Mouse (Mus musculus) hindbrain, embryonic 12.5 days (tissue): Measurements from ENCODE around the gene Phgdh. TPM values are rescaled to one million over a fixed set of nuclear protein-coding genes. Genes with fewer than 3 reads are reported as not detected.
"Not testable (repeated sequence)": the region's sequence is repeated elsewhere in the genome, so short reads cannot be mapped to it uniquely, and the experiment has no call there.

Experiments used
- ATAC-seq: fragments of 200-750 bp; cut with Nextera tagmentation; 2 replicates; pipeline ENCODE4 v1.8.0; 2017; ENCODE audit warnings: moderate TSS enrichment; ENCODE audit not compliant: low FRiP score
- H3K27ac ChIP-seq: fragments of 300-500 bp; sonication (generic); 2 replicates; pipeline ENCODE4 v1.5.1; 2016; ENCODE audit warnings: mild to moderate bottlenecking
- H3K27me3 ChIP-seq: fragments of 300-500 bp; sonication (generic); 2 replicates; pipeline ENCODE4 v1.6.1; 2016; ENCODE audit warnings: mild to moderate bottlenecking
- H3K36me3 ChIP-seq: fragments of 300-500 bp; sonication (generic); 2 replicates; pipeline ENCODE4 v1.6.1; 2016; ENCODE audit warnings: mild to moderate bottlenecking
- H3K4me1 ChIP-seq: fragments of 300-500 bp; sonication (generic); 2 replicates; pipeline ENCODE4 v1.6.1; 2016
- H3K4me2 ChIP-seq: fragments of 300-500 bp; sonication (generic); replicated peaks from 2 replicates; pipeline ENCODE4 v1.6.1; 2016; ENCODE audit warnings: mild to moderate bottlenecking
- H3K4me3 ChIP-seq: fragments of 300-500 bp; sonication (generic); 2 replicates; pipeline ENCODE4 v1.5.1; 2016; ENCODE audit warnings: mild to moderate bottlenecking
- H3K9ac ChIP-seq: fragments of 300-500 bp; sonication (generic); 2 replicates; pipeline ENCODE4 v1.6.1; 2016; ENCODE audit warnings: mild to moderate bottlenecking, moderate library complexity
- H3K9me3 ChIP-seq: fragments of 300-500 bp; sonication (generic); replicated peaks from 2 replicates; pipeline ENCODE4 v1.6.1; 2016; ENCODE audit warnings: mild to moderate bottlenecking
- WGBS: fragments of 180-500 bp; shearing (Covaris S2); methylation state at CpG from one replicate; pipeline ENCODE4 v1.1.7; 2016; 5-methylcytosine and 5-hydroxymethylcytosine counted together
- polyA plus RNA-seq: library from polyadenylated mRNA; unstranded; fragments of >200 nt; fragmentation: Nextera tagmentation; extraction: Ambion mirVana; gene quantifications from 2 replicates; pipeline ENCODE4 v1.2.1, GENCODE M21; 2016

Gene Phgdh
- polyA plus RNA-seq = 201 and 240 TPM in 2 replicates

DNA sequence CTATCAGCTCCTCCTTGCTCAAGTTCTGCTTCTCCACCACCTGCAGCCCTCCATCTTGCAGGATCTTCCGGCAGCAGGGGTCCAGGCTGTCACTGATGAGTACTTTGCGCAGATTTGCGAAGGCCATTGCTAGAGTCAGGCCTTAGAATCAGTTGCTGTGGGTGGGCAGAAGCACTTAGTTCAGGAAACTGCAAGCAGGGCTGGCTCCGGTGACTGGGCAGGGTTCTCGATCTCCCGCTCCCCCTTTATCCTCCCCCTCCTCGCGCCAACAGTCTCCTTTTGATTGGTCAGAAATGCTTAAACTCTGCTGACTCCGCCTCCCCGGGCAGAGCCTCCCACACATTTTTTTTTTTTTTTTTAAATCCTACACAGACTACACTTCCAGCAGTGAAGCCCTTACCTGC is at the start of gene Phgdh:
Gene Phgdh (minus strand): TSS at position 285 of the 404 bp plus-strand sequence.
- Histone ChIP-seq H3K9ac (peak within 1 kb of the TSS; percentile 80), H3K4me2 (peak within 1 kb of the TSS; percentile 99), H3K4me3 (peak within 1 kb of the TSS; percentile 69), H3K4me1 (peaks cover 37% of the 10 kb centered on the region), H3K27ac (peak within 1 kb of the TSS; percentile 75)
- ATAC-seq = peak; percentile 81
- H3K36me3 ChIP-seq, H3K9me3 ChIP-seq, H3K27me3 ChIP-seq: not testable (repeated sequence)
- 0% methylated on average over 10 of the region's 10 CpGs for WGBS

DNA sequence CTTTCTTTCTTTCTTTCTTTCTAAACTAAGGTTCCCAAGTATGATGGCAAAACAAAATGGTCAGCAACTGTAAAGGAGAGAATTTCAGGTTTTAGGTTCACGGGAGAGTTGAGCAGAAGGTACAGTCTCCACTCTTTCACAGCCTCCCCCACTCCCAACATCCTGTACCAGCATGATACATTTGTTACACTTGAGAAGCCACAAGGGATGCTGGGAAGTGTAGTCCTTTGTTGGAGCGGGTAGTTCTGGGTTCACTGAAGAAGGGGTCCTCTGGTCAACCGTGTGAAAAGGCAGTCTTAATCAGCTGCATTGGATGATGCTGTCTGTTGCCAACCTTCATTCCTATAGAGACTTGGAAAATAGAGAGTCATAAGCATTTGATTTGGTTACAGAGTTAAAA is 49.5 kb upstream of the Phgdh start:
- H3K36me3 ChIP-seq = no peaks in the 10 kb centered on the region
- H3K9ac ChIP-seq = no peak overlapping the region
- no peaks in the 10 kb centered on the region for H3K27me3 ChIP-seq
- H3K9me3 ChIP-seq = no peaks in the 10 kb centered on the region
- ATAC-seq = no peak
- WGBS = 62% methylated on average over 3 of the region's 3 CpGs
- H3K4me2 ChIP-seq = no peak overlapping the region
- no peak overlapping the region for H3K4me3 ChIP-seq
- no peak overlapping the region for H3K27ac ChIP-seq
- peaks cover 11% of the 10 kb centered on the region for H3K4me1 ChIP-seq

GRCm38 (mm10) chr3:98387756-98388155 is 48.0 kb upstream of the Phgdh start:
- no peak overlapping the region for H3K4me2 ChIP-seq
- ATAC-seq = no peak
- no peak overlapping the region for H3K4me3 ChIP-seq
- H3K9me3 ChIP-seq = no peaks in the 10 kb centered on the region
- H3K36me3 ChIP-seq = no peaks in the 10 kb centered on the region
- H3K9ac ChIP-seq = no peak overlapping the region
- WGBS = 74% methylated on average over 7 of the region's 7 CpGs
- no peaks in the 10 kb centered on the region for H3K27me3 ChIP-seq
- H3K27ac ChIP-seq = no peak overlapping the region
- H3K4me1 ChIP-seq = peaks cover 24% of the 10 kb centered on the region

GRCm38 (mm10) chr3:98387086-98387485 is 47.3 kb upstream of the Phgdh start:
- Histone ChIP-seq H3K4me3 (no peak overlapping the region), H3K36me3 (no peaks in the 10 kb centered on the region), H3K4me1 (peaks cover 24% of the 10 kb centered on the region), H3K27me3 (no peaks in the 10 kb centered on the region), H3K27ac (no peak overlapping the region), H3K9me3 (no peaks in the 10 kb centered on the region), H3K9ac (no peak overlapping the region), H3K4me2 (no peak overlapping the region)
- 78% methylated on average over 4 of the region's 4 CpGs for WGBS
- no peak for ATAC-seq

DNA sequence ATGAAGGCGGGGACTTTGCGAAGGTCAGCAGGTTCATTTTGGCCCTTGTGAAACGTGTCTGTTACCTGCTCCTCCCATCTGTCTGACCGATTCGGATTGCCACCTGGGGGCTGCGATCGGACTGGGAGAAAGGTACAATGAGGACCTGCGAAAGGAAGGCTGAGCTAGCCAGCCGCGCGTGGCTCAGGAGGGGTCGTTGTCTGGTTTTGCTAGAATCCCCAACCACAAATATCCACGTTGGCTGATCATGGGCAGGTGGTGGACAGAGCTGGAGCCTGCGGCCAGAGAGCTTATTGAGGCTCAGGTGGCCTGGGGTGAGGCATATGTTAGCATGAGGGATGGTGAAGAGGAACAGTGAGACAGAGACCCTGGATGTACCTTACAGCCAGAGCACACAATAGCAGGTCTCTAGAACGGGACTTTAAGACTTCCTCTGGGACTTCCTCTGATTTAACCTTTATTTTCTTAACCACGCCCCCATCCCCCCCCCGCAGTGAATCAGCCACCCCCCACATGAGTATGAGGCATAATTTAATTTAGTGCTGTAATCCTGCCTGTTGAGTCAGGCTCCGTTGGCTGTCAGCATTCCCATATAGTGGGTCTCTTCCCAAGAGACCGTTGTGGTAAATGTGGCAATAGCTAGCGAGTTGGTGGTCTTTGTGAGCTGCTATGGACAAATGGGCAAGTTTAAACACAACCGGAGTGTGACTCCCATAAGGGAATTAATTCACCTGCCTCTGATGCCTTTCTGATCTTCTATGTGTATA is 43.4 kb upstream of the Phgdh start:
- Histone ChIP-seq H3K4me1 (peaks cover 27% of the 10 kb centered on the region), H3K27me3 (no peaks in the 10 kb centered on the region), H3K9ac (peak overlapping the region; percentile 88), H3K4me2 (peak overlapping the region; percentile 85), H3K27ac (peak overlapping the region; percentile 94), H3K9me3 (no peaks in the 10 kb centered on the region), H3K36me3 (no peaks in the 10 kb centered on the region), H3K4me3 (peak overlapping the region; percentile 92)
- ATAC-seq = peak; percentile 49
- WGBS = 10% methylated on average over 21 of the region's 21 CpGs

DNA sequence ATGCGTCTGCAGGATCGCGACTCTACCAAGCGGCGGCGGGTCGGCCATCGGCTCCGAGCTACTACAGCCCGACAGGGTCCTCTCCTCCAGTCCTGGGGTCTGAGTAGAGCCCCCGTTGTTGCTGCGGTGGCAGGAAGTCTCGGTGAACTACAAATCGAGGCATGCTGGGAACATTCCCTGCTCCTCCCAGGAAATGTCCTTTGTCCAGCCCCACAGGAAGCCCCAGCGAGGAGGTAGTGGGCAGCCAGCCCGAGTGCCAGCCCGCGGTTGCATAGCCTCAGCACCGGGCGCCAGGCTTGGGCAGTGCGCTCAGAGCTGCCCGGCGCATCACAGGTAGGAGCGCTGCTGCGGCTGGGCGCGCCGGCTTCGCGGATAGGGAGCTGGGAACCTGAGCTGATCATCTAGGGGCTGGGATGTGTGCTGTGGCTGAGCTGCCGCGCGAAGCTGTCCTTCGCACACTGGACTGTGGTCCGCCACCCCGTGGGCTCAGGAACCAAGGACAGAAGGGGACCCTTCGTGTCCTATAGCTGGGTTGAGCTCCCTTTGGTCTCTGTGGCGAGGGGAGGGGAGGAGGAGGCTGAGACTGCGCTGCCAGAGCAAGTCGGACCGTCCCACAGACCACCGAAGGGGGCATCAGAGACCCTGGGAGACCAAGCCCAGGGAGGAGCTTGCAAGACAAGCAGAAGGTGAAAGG is 42.6 kb upstream of the Phgdh start, which contains the start of gene Zfp697:
Gene Zfp697 (plus strand): TSS at position 216 of the 694 bp plus-strand sequence.
- no peaks in the 10 kb centered on the region for H3K27me3 ChIP-seq
- WGBS = under 1% methylated on average over 42 of the region's 42 CpGs
- H3K4me1 ChIP-seq = peaks cover 27% of the 10 kb centered on the region
- peak within 1 kb of the TSS; percentile 88 for H3K9ac ChIP-seq
- peak within 1 kb of the TSS; percentile 85 for H3K4me2 ChIP-seq
- peak within 1 kb of the TSS; percentile 92 for H3K4me3 ChIP-seq
- no peaks in the 10 kb centered on the region for H3K36me3 ChIP-seq
- peak within 1 kb of the TSS; percentile 94 for H3K27ac ChIP-seq
- ATAC-seq = peak; percentile 94
- no peaks in the 10 kb centered on the region for H3K9me3 ChIP-seq

DNA sequence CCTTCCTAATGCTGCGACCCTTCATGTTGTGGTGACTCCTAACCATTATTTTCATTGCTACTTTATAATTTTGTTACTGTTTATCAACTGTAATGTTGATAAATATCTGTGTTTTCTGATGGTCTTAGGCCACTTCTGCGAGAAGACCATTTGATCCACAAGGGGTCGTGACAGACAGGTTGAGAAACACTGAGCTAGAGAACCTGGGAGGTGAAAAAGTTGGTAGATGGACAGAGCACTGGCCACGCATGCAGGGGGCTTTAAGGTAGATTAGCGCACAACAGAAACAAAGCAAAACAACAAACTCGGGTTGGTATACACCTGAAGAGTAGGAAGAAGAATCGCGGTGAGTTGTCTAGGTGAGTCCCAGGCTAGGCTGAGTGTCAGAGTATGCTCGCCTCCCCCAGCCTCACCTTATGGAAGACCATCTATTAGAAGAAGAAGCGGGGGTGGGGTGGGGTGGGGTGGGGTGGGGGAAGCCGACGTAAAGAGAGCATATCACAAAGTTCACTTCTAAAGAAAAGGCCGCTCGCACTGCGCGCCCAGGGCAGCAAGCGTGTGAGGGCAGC is 42.0 kb upstream of the Phgdh start:
- 10% methylated on average over 17 of the region's 17 CpGs for WGBS
- H3K27me3 ChIP-seq = no peaks in the 10 kb centered on the region

GRCm38 (mm10) chr3:98379236-98379635 is 39.4 kb upstream of the Phgdh start:
- Histone ChIP-seq H3K4me1 (peaks cover 15% of the 10 kb centered on the region), H3K4me2 (no peak overlapping the region), H3K9me3 (no peaks in the 10 kb centered on the region), H3K36me3 (no peaks in the 10 kb centered on the region), H3K27me3 (no peaks in the 10 kb centered on the region), H3K9ac (no peak overlapping the region), H3K27ac (no peak overlapping the region), H3K4me3 (no peak overlapping the region)
- WGBS = 13% methylated on average over 7 of the region's 7 CpGs
- ATAC-seq = no peak

More for the DNA sequence above, 42.0 kb upstream of the Phgdh start:
- Histone ChIP-seq H3K36me3 (no peaks in the 10 kb centered on the region), H3K27ac (peak overlapping the region; percentile 94), H3K9ac (peak overlapping the region; percentile 88), H3K9me3 (no peaks in the 10 kb centered on the region), H3K4me2 (peak overlapping the region; percentile 85), H3K4me3 (peak overlapping the region; percentile 92), H3K4me1 (peaks cover 26% of the 10 kb centered on the region)
- ATAC-seq = peak; percentile 42

GRCm38 (mm10) chr3:98378267-98378666 is 38.5 kb upstream of the Phgdh start:
- Histone ChIP-seq H3K9me3 (no peaks in the 10 kb centered on the region), H3K27ac (no peak overlapping the region), H3K4me2 (no peak overlapping the region), H3K4me3 (no peak overlapping the region), H3K27me3 (no peaks in the 10 kb centered on the region), H3K9ac (no peak overlapping the region), H3K36me3 (no peaks in the 10 kb centered on the region), H3K4me1 (peaks cover 7% of the 10 kb centered on the region)
- 76% methylated on average over 4 of the region's 4 CpGs for WGBS
- ATAC-seq = no peak

GRCm38 (mm10) chr3:98374980-98375379 is 35.2 kb upstream of the Phgdh start:
- H3K4me2 ChIP-seq = no peak overlapping the region
- no peak overlapping the region for H3K9ac ChIP-seq
- H3K4me1 ChIP-seq = no peaks in the 10 kb centered on the region
- no peaks in the 10 kb centered on the region for H3K36me3 ChIP-seq
- no peak overlapping the region for H3K27ac ChIP-seq
- H3K9me3 ChIP-seq = peaks cover 9% of the 10 kb centered on the region; the same call in 1 of the 2 replicates
- WGBS = 86% methylated on average over 5 of the region's 5 CpGs
- H3K27me3 ChIP-seq = no peaks in the 10 kb centered on the region
- no peak overlapping the region for H3K4me3 ChIP-seq
- no peak for ATAC-seq

GRCm38 (mm10) chr3:98374062-98374719 is 34.4 kb upstream of the Phgdh start:
- no peaks in the 10 kb centered on the region for H3K4me1 ChIP-seq
- H3K27ac ChIP-seq = no peak overlapping the region
- 79% methylated on average over 3 of the region's 3 CpGs for WGBS
- H3K27me3 ChIP-seq = no peaks in the 10 kb centered on the region
- peaks cover 9% of the 10 kb centered on the region; the same call in 1 of the 2 replicates for H3K9me3 ChIP-seq
- no peaks in the 10 kb centered on the region for H3K36me3 ChIP-seq
- ATAC-seq = no peak
- H3K4me2 ChIP-seq = no peak overlapping the region
- H3K9ac ChIP-seq = no peak overlapping the region
- H3K4me3 ChIP-seq = no peak overlapping the region

- Histone ChIP-seq H3K27me3 (no peaks in the 10 kb centered on the region), H3K9me3 (peaks cover 9% of the 10 kb centered on the region; the same call in 1 of the 2 replicates), H3K36me3 (no peaks in the 10 kb centered on the region), H3K4me1 (no peaks in the 10 kb centered on the region), H3K9ac (no peak overlapping the region), H3K27ac (no peak overlapping the region), H3K4me2 (no peak overlapping the region), H3K4me3 (no peak overlapping the region)
- WGBS = 91% methylated on average over 2 of the region's 2 CpGs
- ATAC-seq = no peak
These were observed 29.0 kb upstream of the Phgdh start for GRCm38 (mm10) chr3:98368776-98369175.
